Mouse (Mus musculus): ENCODE measurements at regions not wholly inside any gene's neighbourhood (a gene's known extent, or its start where the extent isn't known, plus 50 kb on each side); places are given as distances from the start of the nearest gene placed in this dataset.

DNA sequence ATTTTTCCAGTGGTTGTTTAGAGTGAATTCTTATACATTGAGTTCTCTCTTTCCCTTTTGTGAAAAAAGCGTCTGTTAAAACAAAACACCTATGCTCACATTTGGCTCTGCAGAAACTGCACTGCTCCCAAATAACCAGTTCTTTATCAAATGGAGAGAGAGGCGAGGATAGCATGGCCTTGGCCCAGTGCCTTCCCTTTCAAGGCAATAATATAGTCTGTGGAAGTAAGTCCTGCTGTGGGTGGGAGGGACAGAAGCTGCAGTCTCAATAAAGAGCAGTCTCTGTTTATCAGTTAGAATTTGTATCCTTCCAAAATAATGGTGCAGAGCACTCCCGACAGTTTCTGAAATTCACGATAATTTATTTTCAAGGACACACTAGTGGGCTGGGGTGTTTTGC, 70.9 kb upstream of the Grem2 start:
- no peak for TF ChIP-seq CTCF (IDR thresholded peaks at IDR 0.05; ENCODE audit: control insufficient read depth, insufficient read depth, insufficient replicate concordance, low read depth, low read length)
- no peak for TF ChIP-seq POLR2A (IDR thresholded peaks at IDR 0.05; ENCODE audit: control insufficient read depth, low read depth, low read length)

All from testis, adult 2 months (tissue).